Mouse (Mus musculus) erythroblast, embryonic 14.5 days (primary cell): ENCODE data around the gene P3h2.

Experiments used
- GATA1 ChIP-seq: IDR thresholded peaks from 2 replicates; pipeline ENCODE4 v1.6.1; 2012; ENCODE audit warnings: low read length, inconsistent platforms, mixed read lengths
- TAL1 ChIP-seq: IDR thresholded peaks from 3 replicates; pipeline ENCODE4 v1.6.1; 2012; ENCODE audit warnings: low read length, inconsistent platforms, mixed read lengths

GRCm38 (mm10) chr16:26100167-26100566, 5.4 kb downstream of the P3h2 start:
- no peak for TF ChIP-seq GATA1
- no peak for TF ChIP-seq TAL1
